Mouse (Mus musculus) CH12.LX (cell line): ENCODE measurements around the gene Vps4a.

ENCODE experiments used
- CHD2 ChIP-seq: IDR thresholded peaks from 2 replicates; pipeline ENCODE4 v1.6.1; 2011; ENCODE audit warnings: low read length, improper control_type of control experiment
- CTCF ChIP-seq, 2 experiments: IDR thresholded peaks in 1 of 2; conservative IDR thresholded peaks in 1 of 2; 2 replicates each; pipeline ENCODE4 v1.5.1; 2011 to 2012; ENCODE audit warnings: low read depth in 2 of 2, low read length in 2 of 2, improper control_type of control experiment in 1 of 2, inconsistent platforms in 1 of 2, mild to moderate bottlenecking in 1 of 2, moderate library complexity in 1 of 2
- ELF1 ChIP-seq: IDR thresholded peaks from 2 replicates; pipeline ENCODE4 v1.6.1; 2014; ENCODE audit warnings: low read depth, mild to moderate bottlenecking, inconsistent platforms, low read length, improper control_type of control experiment
- GABPA ChIP-seq: IDR thresholded peaks from 2 replicates; pipeline ENCODE4 v1.6.1; 2012; ENCODE audit warnings: low read depth, low read length, improper control_type of control experiment, inconsistent platforms; ENCODE audit not compliant: insufficient replicate concordance
- MAX ChIP-seq: IDR thresholded peaks from 2 replicates; pipeline ENCODE4 v1.6.1; 2011; ENCODE audit warnings: low read length, improper control_type of control experiment
- POLR2A ChIP-seq: IDR thresholded peaks from 2 replicates; pipeline ENCODE4 v1.6.1; 2011; ENCODE audit warnings: low read depth, mild to moderate bottlenecking, improper control_type of control experiment, low read length
- RCOR1 ChIP-seq: conservative IDR thresholded peaks from 2 replicates; pipeline ENCODE4 v1.6.1; 2012; ENCODE audit warnings: low read depth, mild to moderate bottlenecking, inconsistent platforms, low read length, improper control_type of control experiment
- UBTF ChIP-seq: IDR thresholded peaks from 2 replicates; pipeline ENCODE4 v1.6.1; 2012; ENCODE audit warnings: low read depth, mild to moderate bottlenecking, inconsistent platforms, low read length, improper control_type of control experiment, moderate library complexity
- ZMIZ1 ChIP-seq: IDR thresholded peaks from 2 replicates; pipeline ENCODE4 v1.6.1; 2012; ENCODE audit warnings: low read depth, mild to moderate bottlenecking, inconsistent platforms, low read length, improper control_type of control experiment

GRCm38 (mm10) chr8:106987557-106987956, 43.5 kb upstream of the Vps4a start:
- TF ChIP-seq CTCF (conservative IDR thresholded peaks at IDR 0.05 in 1 of 2, IDR thresholded peaks at IDR 0.05 in 1 of 2; ENCODE audit: low read depth in 2 of 2, low read length in 2 of 2) (no peak), ZMIZ1 (no peak), ELF1 (no peak), UBTF (no peak), POLR2A (no peak), MAX (no peak), RCOR1 (no peak), GABPA (no peak), CHD2 (no peak)
